Mouse (Mus musculus) ES-Bruce4 (cell line): ENCODE measurements around the gene Tdrd6. TPM values are rescaled to one million over a fixed set of nuclear protein-coding genes. Genes with fewer than 3 reads are reported as not detected.

ENCODE experiments used
- H3K27ac ChIP-seq: 2 replicates; pipeline ENCODE4 v1.5.1; 2012; ENCODE audit warnings: low read length, inconsistent platforms; ENCODE audit not compliant: insufficient read depth
- H3K27me3 ChIP-seq: 2 replicates; pipeline ENCODE4 v1.6.1; 2012; ENCODE audit warnings: mild to moderate bottlenecking, low read length, inconsistent platforms; ENCODE audit not compliant: control insufficient read depth, poor library complexity, insufficient read depth, severe bottlenecking
- H3K36me3 ChIP-seq: 2 replicates; pipeline ENCODE4 v1.6.1; 2012; ENCODE audit warnings: inconsistent platforms, mild to moderate bottlenecking, low read length, moderate library complexity; ENCODE audit not compliant: control insufficient read depth, poor library complexity, insufficient read depth, severe bottlenecking
- H3K4me1 ChIP-seq: one replicate; pipeline ENCODE4 v1.8.1; 2011; ENCODE audit warnings: low read length; ENCODE audit not compliant: control insufficient read depth, insufficient read depth
- H3K4me3 ChIP-seq: 2 replicates; pipeline ENCODE4 v1.5.1; 2011; ENCODE audit warnings: low read depth, mild to moderate bottlenecking, low read length
- H3K9ac ChIP-seq: 2 replicates; pipeline ENCODE4 v1.6.1; 2012; ENCODE audit warnings: low read depth, mild to moderate bottlenecking, inconsistent platforms; ENCODE audit not compliant: poor library complexity, severe bottlenecking
- H3K9me3 ChIP-seq: replicated peaks from 2 replicates; pipeline ENCODE4 v1.6.1; 2012; ENCODE audit warnings: mild to moderate bottlenecking, low read length, inconsistent platforms; ENCODE audit not compliant: control insufficient read depth, poor library complexity, insufficient read depth, severe bottlenecking
- CTCF ChIP-seq: IDR thresholded peaks from one replicate; pipeline ENCODE4 v1.8.1; 2011; ENCODE audit warnings: low read depth, low read length
- EP300 ChIP-seq: IDR thresholded peaks from 2 replicates; pipeline ENCODE4 v1.6.1; 2011; ENCODE audit warnings: low read depth, low read length; ENCODE audit not compliant: insufficient read depth
- POLR2A ChIP-seq: IDR thresholded peaks from one replicate; pipeline ENCODE4 v1.8.1; 2011; ENCODE audit warnings: low read length; ENCODE audit not compliant: insufficient read depth
- polyA plus RNA-seq: library from polyadenylated mRNA; stranded (reverse); fragments of >200 nt; gene quantifications from 2 replicates; pipeline ENCODE4 v1.2.4, GENCODE M21; 2011; ENCODE audit warnings: low read depth; ENCODE audit not compliant: missing spikeins, insufficient read depth, insufficient read length

Gene Tdrd6
- polyA plus RNA-seq, 1 experiment: 0.54 TPM

DNA sequence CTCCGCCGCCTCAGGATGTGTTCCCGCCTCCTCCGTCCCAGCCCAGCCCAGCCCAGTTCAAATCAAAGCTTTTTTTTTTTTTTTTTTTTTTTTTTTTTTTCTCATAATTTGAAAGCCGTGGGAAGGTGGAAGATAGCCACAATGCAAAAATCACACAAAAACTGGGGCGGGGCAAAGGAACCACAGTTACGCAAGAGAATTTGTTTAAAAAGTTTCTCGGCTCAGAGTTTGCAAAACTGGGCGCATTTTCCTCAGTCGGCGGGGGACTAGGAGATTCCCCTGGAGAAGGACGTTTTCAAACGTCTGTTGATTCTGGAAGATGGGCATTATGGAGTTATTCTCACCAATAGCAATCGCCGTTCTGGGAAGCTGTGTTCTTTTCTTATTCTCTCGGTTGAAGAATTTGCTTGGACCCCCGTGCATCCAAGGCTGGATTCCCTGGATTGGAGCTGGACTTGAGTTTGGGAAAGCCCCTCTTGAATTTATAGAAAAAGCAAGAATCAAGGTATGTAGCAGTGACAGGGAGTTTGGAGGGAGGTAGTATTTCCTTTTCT, 37.3 kb upstream of the Tdrd6 start, which contains the start of gene Cyp39a1:
Gene Cyp39a1 (plus strand): TSS at position 136 of the 554 bp plus-strand sequence.
- Histone ChIP-seq H3K4me1 (no peaks in the 10 kb centered on the region), H3K9ac (peak within 1 kb of the TSS; percentile 79), H3K27me3 (no peaks in the 10 kb centered on the region), H3K4me3 (peak within 1 kb of the TSS; percentile 86), H3K27ac (no peak within 1 kb of the TSS), H3K9me3 (no peaks in the 10 kb centered on the region), H3K36me3 (no peaks in the 10 kb centered on the region)
- TF ChIP-seq EP300 (no peak), CTCF (no peak), POLR2A (no peak)

DNA sequence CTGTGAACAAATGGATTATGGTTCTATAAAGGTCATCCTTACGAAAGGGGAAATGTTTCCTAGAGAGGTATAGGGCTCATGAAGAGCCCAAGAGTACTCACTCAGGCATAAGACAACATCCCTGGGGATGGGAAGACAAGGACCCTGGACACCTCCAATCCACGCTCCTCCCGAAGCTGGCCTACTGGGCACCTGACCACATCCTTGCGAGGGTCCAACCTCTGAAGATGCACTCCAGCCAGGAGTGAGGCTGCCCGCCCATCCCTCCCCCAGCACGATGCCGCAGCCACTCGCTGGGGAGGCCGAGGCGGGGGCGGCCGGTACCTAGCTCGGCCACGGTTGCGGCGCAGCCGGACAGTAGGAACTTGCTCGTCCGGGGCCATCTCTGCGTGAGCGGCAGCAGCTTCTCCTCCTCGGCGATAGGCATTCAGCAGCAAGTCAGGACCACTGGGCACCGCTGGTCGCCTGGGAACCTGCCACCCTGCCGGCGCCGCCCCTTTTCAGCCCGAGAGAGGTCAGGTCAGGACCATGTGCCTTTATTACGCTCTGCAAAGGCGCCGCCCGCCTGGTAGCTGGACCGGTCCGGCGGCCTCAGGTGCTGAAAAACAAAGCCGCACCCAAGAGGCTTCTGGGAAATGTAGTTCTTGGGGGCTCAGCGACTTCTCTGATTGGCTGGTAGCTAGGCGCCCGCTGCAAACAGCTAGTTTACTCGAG, 36.6 kb upstream of the Tdrd6 start, which contains the start of gene Slc25a27:
Gene Slc25a27 (minus strand): TSS at position 639 of the 714 bp plus-strand sequence.
- Histone ChIP-seq H3K27ac (no peak within 1 kb of the TSS), H3K36me3 (no peaks in the 10 kb centered on the region), H3K4me3 (peak within 1 kb of the TSS; percentile 86), H3K4me1 (no peaks in the 10 kb centered on the region), H3K9ac (peak within 1 kb of the TSS; percentile 79), H3K9me3 (no peaks in the 10 kb centered on the region), H3K27me3 (no peaks in the 10 kb centered on the region)
- TF ChIP-seq POLR2A (no peak), CTCF (no peak), EP300 (no peak)

DNA sequence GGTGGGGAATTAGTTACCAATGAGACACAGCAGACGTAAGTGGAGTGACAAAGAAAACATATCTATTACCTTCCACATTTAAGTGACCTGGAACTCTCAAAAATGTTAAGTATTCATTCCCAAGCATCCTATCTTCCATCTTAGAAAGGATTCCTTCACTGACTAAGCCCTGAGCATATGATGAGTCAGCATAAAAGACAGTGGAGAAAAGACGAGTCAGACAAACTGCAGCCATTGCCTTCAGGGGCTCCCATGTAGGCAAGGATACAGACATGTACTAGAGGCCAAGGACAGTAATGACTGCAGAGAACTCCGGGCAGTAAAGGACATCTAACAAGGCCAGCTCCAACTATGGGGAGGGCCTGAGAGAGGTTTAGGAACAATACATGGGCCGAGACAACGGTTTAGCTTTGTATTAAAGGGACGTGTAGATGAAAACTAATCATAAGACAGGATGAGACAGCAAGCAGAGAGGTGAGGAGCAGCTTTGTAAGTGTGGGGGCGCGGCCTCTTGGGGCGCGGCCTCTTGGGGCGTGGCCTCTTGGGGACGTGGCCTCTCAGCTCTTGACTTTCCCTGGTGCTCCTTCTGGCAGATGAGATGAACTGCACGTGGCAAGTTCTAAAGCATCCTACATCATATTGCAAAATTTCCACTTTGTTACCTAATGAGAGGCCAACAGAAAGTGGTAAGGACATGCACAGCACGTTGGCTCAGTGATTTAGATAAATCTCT, 21.4 kb upstream of the Tdrd6 start:
- Histone ChIP-seq H3K9me3 (no peaks in the 10 kb centered on the region), H3K27ac (no peak overlapping the region), H3K9ac (no peak overlapping the region), H3K4me1 (no peaks in the 10 kb centered on the region), H3K4me3 (no peak overlapping the region), H3K27me3 (no peaks in the 10 kb centered on the region), H3K36me3 (no peaks in the 10 kb centered on the region)
- no peak for TF ChIP-seq EP300
- TF ChIP-seq CTCF: no peak
- TF ChIP-seq POLR2A: no peak

DNA sequence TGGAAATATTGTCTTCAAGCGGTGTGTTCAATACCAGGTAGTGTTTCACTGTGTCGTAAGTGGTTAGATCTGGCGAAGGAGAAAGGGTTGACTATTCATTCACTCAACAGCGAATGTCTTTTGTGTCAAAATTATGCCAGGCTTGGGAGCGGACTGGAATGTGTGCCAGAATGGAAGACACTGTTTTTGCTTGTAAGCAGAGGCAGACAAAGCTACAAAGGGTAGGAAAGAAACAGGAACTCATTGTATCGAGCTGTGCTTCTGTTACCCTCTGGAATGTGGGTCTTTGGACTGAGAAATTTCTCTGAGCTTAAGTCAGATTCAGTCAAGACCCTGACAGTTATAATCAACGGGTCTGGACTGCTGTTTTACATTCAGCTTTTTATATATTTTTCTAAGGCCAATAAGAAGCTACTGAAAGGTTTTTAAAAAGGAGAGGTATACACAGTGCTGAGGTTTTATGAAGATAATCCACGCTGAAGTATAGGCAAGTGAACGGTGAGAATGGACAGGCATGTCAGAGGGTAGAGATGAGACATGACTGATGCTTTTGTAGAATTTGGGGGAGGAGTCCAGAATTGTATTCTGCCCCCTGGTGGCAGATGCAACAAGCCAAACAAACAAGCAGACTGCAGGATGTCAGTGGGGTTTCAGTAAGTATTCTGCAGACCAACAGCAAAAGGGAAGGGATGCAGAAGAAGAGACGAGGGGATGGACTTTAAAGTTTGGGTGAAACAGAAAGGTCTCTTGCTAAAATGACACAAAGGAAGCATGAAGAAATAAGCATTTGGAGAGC, 19.7 kb upstream of the Tdrd6 start:
- Histone ChIP-seq H3K9me3 (no peaks in the 10 kb centered on the region), H3K27ac (no peak overlapping the region), H3K27me3 (no peaks in the 10 kb centered on the region), H3K4me1 (no peaks in the 10 kb centered on the region), H3K4me3 (no peak overlapping the region), H3K9ac (no peak overlapping the region), H3K36me3 (no peaks in the 10 kb centered on the region)
- TF ChIP-seq EP300: no peak
- no peak for TF ChIP-seq CTCF
- TF ChIP-seq POLR2A: no peak

DNA sequence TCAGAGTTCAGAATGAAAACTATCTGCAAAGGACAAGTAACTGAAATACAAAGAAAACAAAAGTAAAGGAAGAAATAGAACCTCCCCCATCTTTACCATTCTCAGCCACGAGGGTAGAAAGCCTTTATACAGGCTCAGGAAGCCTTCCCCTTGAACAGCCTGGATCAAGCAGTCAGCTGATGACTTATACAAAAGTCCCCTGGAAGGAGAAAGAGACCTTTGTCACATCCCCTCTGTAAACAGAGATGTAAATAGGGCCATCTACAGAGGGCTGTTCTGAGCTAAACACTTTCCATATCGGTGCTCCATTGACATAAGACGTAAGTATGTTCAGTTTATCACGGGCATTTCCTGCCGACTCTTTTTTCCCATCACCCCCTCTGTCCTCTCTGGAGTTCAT, 16.8 kb upstream of the Tdrd6 start:
- TF ChIP-seq POLR2A: no peak
- TF ChIP-seq CTCF: no peak
- no peak for TF ChIP-seq EP300
- H3K27ac ChIP-seq: no peak overlapping the region
- no peak overlapping the region for H3K9ac ChIP-seq
- H3K4me3 ChIP-seq: no peak overlapping the region
- H3K4me1 ChIP-seq: no peaks in the 10 kb centered on the region
- no peaks in the 10 kb centered on the region for H3K36me3 ChIP-seq
- no peaks in the 10 kb centered on the region for H3K27me3 ChIP-seq
- no peaks in the 10 kb centered on the region for H3K9me3 ChIP-seq
